Mouse (Mus musculus): Measurements from ENCODE around the gene Adam12. TPM values are rescaled to one million over a fixed set of nuclear protein-coding genes. Genes with fewer than 3 reads are reported as not detected.
A peak's percentile ranks its signal among the peaks of the same experiment; 100 is the strongest.

The Adam12 gene
- polyA plus RNA-seq, 1 experiment from 2014 or later = 4.8 TPM

- ATAC-seq (ENCODE audit: low FRiP score, low read depth) = no peak
- H3K27me3 ChIP-seq = peaks cover 7% of the 10 kb centered on the region; the same call in 1 of the 2 replicates
- H3K9ac ChIP-seq = no peak overlapping the region
- no peaks in the 10 kb centered on the region for H3K36me3 ChIP-seq
- peaks cover 25% of the 10 kb centered on the region for H3K4me1 ChIP-seq (replicated peaks)
- H3K9me3 ChIP-seq = no peaks in the 10 kb centered on the region
- peak overlapping the region; percentile 99 for H3K4me2 ChIP-seq
- no peak overlapping the region; the same call in 1 of the 2 replicates for H3K27ac ChIP-seq (replicated peaks)
- 30% methylated on average over 16 of the region's 16 CpGs for WGBS
- H3K4me3 ChIP-seq = peak overlapping the region; percentile 75
Measured at GRCm38 (mm10) chr7:134223444-134224161, 8.3 kb downstream of the Adam12 start.

GRCm38 (mm10) chr7:134207956-134208355 lies 24.0 kb downstream of the Adam12 start:
- ATAC-seq (ENCODE audit: low FRiP score, low read depth) = no peak

GRCm38 (mm10) chr7:134193089-134193488 lies 38.9 kb downstream of the Adam12 start:
- Histone ChIP-seq H3K4me2 (no peak overlapping the region), H3K36me3 (no peaks in the 10 kb centered on the region), H3K9ac (no peak overlapping the region), H3K27ac (replicated peaks) (no peak overlapping the region), H3K4me1 (replicated peaks) (no peaks in the 10 kb centered on the region), H3K4me3 (no peak overlapping the region), H3K9me3 (no peaks in the 10 kb centered on the region), H3K27me3 (no peaks in the 10 kb centered on the region)
- no peak for ATAC-seq (ENCODE audit: low FRiP score, low read depth)
- WGBS = 19% methylated on average over 3 of the region's 3 CpGs

More at GRCm38 (mm10) chr7:134207956-134208355, 24.0 kb downstream of the Adam12 start:
- Histone ChIP-seq H3K4me2 (no peak overlapping the region), H3K4me3 (no peak overlapping the region), H3K9ac (no peak overlapping the region), H3K4me1 (replicated peaks) (no peaks in the 10 kb centered on the region), H3K27ac (replicated peaks) (no peak overlapping the region), H3K9me3 (no peaks in the 10 kb centered on the region), H3K27me3 (no peaks in the 10 kb centered on the region), H3K36me3 (no peaks in the 10 kb centered on the region)
- WGBS = 45% methylated on average over 10 of the region's 10 CpGs

DNA sequence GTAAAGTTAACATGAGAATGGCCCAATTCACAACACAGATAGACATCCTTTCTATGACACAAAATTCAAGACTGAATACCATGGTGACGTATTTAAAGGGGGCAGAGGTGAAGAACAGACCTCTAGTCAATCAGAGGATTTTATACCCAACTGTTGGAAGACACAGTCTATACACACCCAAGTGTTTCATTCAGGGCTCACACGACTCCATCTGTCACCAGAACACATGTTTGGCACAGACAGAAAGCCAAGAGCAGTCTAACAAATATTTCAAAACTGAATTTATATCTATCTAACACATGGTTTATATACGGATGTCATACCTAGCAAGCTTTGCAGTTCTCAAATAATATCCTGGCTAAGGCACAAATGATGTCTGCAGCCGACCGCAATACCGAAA lies 41.8 kb downstream of the Adam12 start:
- Histone ChIP-seq H3K9ac (no peak overlapping the region), H3K4me2 (no peak overlapping the region), H3K4me3 (no peak overlapping the region), H3K9me3 (no peaks in the 10 kb centered on the region), H3K27ac (replicated peaks) (no peak overlapping the region), H3K36me3 (no peaks in the 10 kb centered on the region), H3K4me1 (replicated peaks) (no peaks in the 10 kb centered on the region), H3K27me3 (no peaks in the 10 kb centered on the region)
- 86% methylated on average over 6 of the region's 6 CpGs for WGBS
- no peak for ATAC-seq (ENCODE audit: low FRiP score, low read depth)

DNA sequence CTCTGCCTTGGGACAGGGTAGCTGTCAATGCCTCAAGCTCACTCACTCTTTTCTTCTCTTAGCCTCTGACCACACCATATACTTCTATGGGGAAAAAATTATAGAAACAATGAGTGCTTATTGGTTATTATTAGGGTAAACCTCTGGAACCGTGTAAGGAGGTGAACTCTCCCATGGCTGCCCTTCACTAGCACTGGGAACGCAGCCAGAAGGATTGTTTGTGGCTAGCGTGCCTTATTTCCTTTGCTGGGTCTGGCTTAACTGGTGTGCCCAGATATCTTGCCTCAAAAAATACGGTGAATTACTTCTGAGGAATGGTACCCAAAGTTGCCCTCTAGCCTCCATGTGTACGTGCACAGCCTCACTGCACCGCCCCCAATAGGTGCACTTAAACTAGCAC lies 43.4 kb downstream of the Adam12 start:
- H3K4me1 ChIP-seq (replicated peaks) = no peaks in the 10 kb centered on the region
- H3K4me3 ChIP-seq = no peak overlapping the region
- 66% methylated on average over 6 of the region's 6 CpGs for WGBS

GRCm38 (mm10) chr7:134187946-134188345 lies 44.0 kb downstream of the Adam12 start:
- no peaks in the 10 kb centered on the region for H3K9me3 ChIP-seq
- 67% methylated on average over 1 of the region's 1 CpGs for WGBS
- H3K4me2 ChIP-seq = no peak overlapping the region
- no peaks in the 10 kb centered on the region for H3K36me3 ChIP-seq
- no peak overlapping the region for H3K9ac ChIP-seq
- no peaks in the 10 kb centered on the region for H3K27me3 ChIP-seq
- no peak overlapping the region for H3K27ac ChIP-seq (replicated peaks)
- H3K4me1 ChIP-seq (replicated peaks) = no peaks in the 10 kb centered on the region
- ATAC-seq (ENCODE audit: low FRiP score, low read depth) = no peak
- H3K4me3 ChIP-seq = no peak overlapping the region

More for the DNA sequence above, 43.4 kb downstream of the Adam12 start:
- no peak for ATAC-seq (ENCODE audit: low FRiP score, low read depth)
- no peaks in the 10 kb centered on the region for H3K9me3 ChIP-seq
- no peaks in the 10 kb centered on the region for H3K27me3 ChIP-seq
- H3K9ac ChIP-seq = no peak overlapping the region
- H3K36me3 ChIP-seq = no peaks in the 10 kb centered on the region
- H3K27ac ChIP-seq (replicated peaks) = no peak overlapping the region
- H3K4me2 ChIP-seq = no peak overlapping the region

GRCm38 (mm10) chr7:134186497-134186896 lies 45.4 kb downstream of the Adam12 start:
- no peaks in the 10 kb centered on the region for H3K9me3 ChIP-seq
- no peak overlapping the region for H3K4me2 ChIP-seq
- no peak overlapping the region for H3K4me3 ChIP-seq
- no peaks in the 10 kb centered on the region for H3K27me3 ChIP-seq
- no peak for ATAC-seq (ENCODE audit: low FRiP score, low read depth)
- no peaks in the 10 kb centered on the region for H3K36me3 ChIP-seq
- peaks cover 2% of the 10 kb centered on the region; the same call in 1 of the 2 replicates for H3K4me1 ChIP-seq (replicated peaks)
- H3K9ac ChIP-seq = no peak overlapping the region
- H3K27ac ChIP-seq (replicated peaks) = no peak overlapping the region
- 70% methylated on average over 10 of the region's 10 CpGs for WGBS

DNA sequence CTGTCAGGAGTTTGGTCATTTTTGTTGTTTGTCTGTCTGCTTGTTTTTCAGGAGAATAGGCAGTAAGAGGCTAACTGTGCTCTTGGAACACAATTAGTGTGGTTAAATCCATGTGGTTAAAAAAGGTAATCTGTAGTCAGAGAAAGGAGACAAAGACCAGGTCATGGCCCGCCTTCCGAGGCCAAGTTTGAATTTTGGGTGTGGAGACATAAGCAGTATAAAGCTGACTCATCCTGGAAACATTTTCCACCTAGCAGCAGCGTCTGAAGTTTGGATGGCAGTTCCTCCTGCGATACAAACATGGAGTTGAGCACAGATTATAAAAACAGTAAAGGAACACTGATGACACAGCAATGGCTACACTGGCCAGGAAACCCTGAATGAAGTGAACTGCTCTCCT lies 46.2 kb downstream of the Adam12 start:
- no peaks in the 10 kb centered on the region for H3K9me3 ChIP-seq
- ATAC-seq (ENCODE audit: low FRiP score, low read depth) = no peak
- H3K27me3 ChIP-seq = no peaks in the 10 kb centered on the region
- H3K36me3 ChIP-seq = no peaks in the 10 kb centered on the region
- H3K4me2 ChIP-seq = no peak overlapping the region
- no peak overlapping the region for H3K27ac ChIP-seq (replicated peaks)
- no peak overlapping the region for H3K4me3 ChIP-seq
- no peak overlapping the region for H3K9ac ChIP-seq
- WGBS = 93% methylated on average over 4 of the region's 4 CpGs
- peaks cover 8% of the 10 kb centered on the region; the same call in 1 of the 2 replicates for H3K4me1 ChIP-seq (replicated peaks)

DNA sequence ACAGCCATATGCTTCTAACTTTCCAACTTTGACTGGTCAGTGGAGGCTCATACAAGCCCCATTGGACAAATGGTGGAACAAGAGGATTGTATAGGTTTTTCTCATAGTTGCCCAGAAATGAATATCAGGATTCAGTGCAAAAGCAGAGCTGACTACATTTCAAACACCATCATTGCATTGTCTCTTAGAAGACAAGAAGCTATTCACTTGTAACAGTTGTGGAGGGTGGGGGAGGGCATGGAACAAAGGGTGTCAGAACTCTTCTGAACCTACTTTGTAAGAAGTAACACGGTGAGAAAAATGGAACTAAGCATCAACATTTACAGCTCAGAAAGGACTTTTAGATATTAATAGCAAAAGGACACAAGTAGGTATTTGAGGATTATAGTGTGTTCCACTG lies 50.2 kb downstream of the Adam12 start:
- Histone ChIP-seq H3K4me3 (no peak overlapping the region), H3K27ac (replicated peaks) (no peak overlapping the region), H3K9me3 (no peaks in the 10 kb centered on the region), H3K36me3 (no peaks in the 10 kb centered on the region), H3K27me3 (no peaks in the 10 kb centered on the region), H3K4me2 (no peak overlapping the region), H3K9ac (no peak overlapping the region), H3K4me1 (replicated peaks) (peaks cover 8% of the 10 kb centered on the region; the same call in 1 of the 2 replicates)
- 49% methylated on average over 1 of the region's 1 CpGs for WGBS
- no peak for ATAC-seq (ENCODE audit: low FRiP score, low read depth)

DNA sequence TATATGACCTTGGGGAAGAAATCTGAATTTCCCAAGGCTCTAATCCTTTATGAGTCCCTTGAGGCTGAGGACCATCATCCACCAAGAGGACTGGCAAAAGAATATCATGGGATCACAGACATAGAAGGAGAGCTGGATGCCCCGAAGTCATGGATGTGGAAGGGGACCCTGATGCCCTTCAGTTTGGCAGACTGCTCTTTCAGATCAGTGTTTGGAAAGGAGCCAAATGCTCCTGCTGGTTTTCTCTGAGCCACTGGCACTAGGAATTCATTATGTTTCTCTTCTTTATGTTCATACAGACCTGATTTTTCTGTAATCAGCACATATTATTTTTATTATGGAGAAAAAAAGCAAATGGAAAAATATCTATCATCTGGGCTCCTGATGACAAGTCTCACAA lies 50.9 kb downstream of the Adam12 start:
- peaks cover 8% of the 10 kb centered on the region; the same call in 1 of the 2 replicates for H3K4me1 ChIP-seq (replicated peaks)
- no peaks in the 10 kb centered on the region for H3K27me3 ChIP-seq
- no peak overlapping the region for H3K27ac ChIP-seq (replicated peaks)
- H3K4me3 ChIP-seq = no peak overlapping the region
- H3K36me3 ChIP-seq = no peaks in the 10 kb centered on the region
- no peak overlapping the region for H3K9ac ChIP-seq
- no peak for ATAC-seq (ENCODE audit: low FRiP score, low read depth)
- H3K9me3 ChIP-seq = no peaks in the 10 kb centered on the region
- H3K4me2 ChIP-seq = no peak overlapping the region
- WGBS = 33% methylated on average over 1 of the region's 1 CpGs

GRCm38 (mm10) chr7:134177051-134177450 lies 54.9 kb downstream of the Adam12 start:
- Histone ChIP-seq H3K4me3 (no peak overlapping the region), H3K27ac (replicated peaks) (no peak overlapping the region), H3K36me3 (no peaks in the 10 kb centered on the region), H3K9me3 (no peaks in the 10 kb centered on the region), H3K4me2 (no peak overlapping the region), H3K4me1 (replicated peaks) (peaks cover 8% of the 10 kb centered on the region; the same call in 1 of the 2 replicates), H3K9ac (no peak overlapping the region), H3K27me3 (no peaks in the 10 kb centered on the region)
- WGBS = 83% methylated on average over 2 of the region's 2 CpGs
- no peak for ATAC-seq (ENCODE audit: low FRiP score, low read depth)

DNA sequence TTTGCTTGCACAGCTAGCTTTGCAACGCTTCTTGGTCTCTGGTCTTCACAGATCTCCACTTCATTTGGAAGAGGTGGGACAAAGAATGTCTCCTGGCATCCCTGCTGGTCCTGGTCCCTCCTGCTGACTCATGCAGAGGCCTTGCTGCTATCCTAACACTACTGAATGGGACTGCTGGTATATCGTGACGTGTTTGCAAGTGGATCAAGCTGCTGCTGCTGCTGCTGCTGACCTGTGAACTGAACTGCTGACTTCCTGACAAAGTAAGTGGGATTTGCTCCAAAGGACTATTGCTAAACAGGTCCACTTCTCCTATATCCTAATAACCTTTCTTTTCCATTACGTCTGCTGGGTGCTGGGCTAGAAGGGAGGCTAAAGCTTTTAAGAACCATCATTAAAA lies 56.7 kb downstream of the Adam12 start:
- Histone ChIP-seq H3K4me2 (no peak overlapping the region), H3K9ac (no peak overlapping the region), H3K9me3 (no peaks in the 10 kb centered on the region), H3K27me3 (no peaks in the 10 kb centered on the region), H3K27ac (replicated peaks) (no peak overlapping the region), H3K36me3 (no peaks in the 10 kb centered on the region), H3K4me3 (no peak overlapping the region), H3K4me1 (replicated peaks) (no peaks in the 10 kb centered on the region)
- no peak for ATAC-seq (ENCODE audit: low FRiP score, low read depth)
- WGBS = 80% methylated on average over 4 of the region's 4 CpGs
